Mouse (Mus musculus) midbrain, embryonic 16.5 days (tissue): ENCODE data around the gene Slc6a19. TPM values are rescaled to one million over a fixed set of nuclear protein-coding genes. Genes with fewer than 3 reads are reported as not detected.

Experiments used
- ATAC-seq: fragments of 200-750 bp; cut with Nextera tagmentation; 2 replicates; pipeline ENCODE4 v1.8.0; 2017; ENCODE audit warnings: moderate TSS enrichment
- H3K27ac ChIP-seq: fragments of 300-500 bp; sonication (generic); 2 replicates; pipeline ENCODE4 v1.5.1; 2014; ENCODE audit warnings: mild to moderate bottlenecking, low read length, mixed read lengths
- H3K27me3 ChIP-seq: fragments of 300-500 bp; sonication (generic); 2 replicates; pipeline ENCODE4 v1.6.1; 2014; ENCODE audit warnings: low read depth, low read length, mixed read lengths; ENCODE audit not compliant: control insufficient read depth, insufficient read depth
- H3K36me3 ChIP-seq: fragments of 300-500 bp; sonication (generic); 2 replicates; pipeline ENCODE4 v1.6.1; 2014; ENCODE audit warnings: mild to moderate bottlenecking, low read length, moderate library complexity, mixed read lengths; ENCODE audit not compliant: control insufficient read depth, insufficient read depth
- H3K4me1 ChIP-seq: fragments of 300-500 bp; sonication (generic); 2 replicates; pipeline ENCODE4 v1.6.1; 2014; ENCODE audit warnings: mild to moderate bottlenecking, low read length, mixed read lengths; ENCODE audit not compliant: control insufficient read depth, insufficient read depth
- H3K4me2 ChIP-seq: fragments of 300-500 bp; sonication (generic); 2 replicates; pipeline ENCODE4 v1.6.1; 2014; ENCODE audit warnings: mild to moderate bottlenecking, low read length, mixed read lengths
- H3K4me3 ChIP-seq: fragments of 300-500 bp; sonication (generic); 2 replicates; pipeline ENCODE4 v1.5.1; 2014; ENCODE audit warnings: low read depth, mild to moderate bottlenecking, low read length, moderate library complexity, mixed read lengths
- H3K9ac ChIP-seq: fragments of 300-500 bp; sonication (generic); 2 replicates; pipeline ENCODE4 v1.6.1; 2014; ENCODE audit warnings: low read depth, low read length, mixed read lengths
- H3K9me3 ChIP-seq: fragments of 300-500 bp; sonication (generic); replicated peaks from 2 replicates; pipeline ENCODE4 v1.6.1; 2014; ENCODE audit warnings: mild to moderate bottlenecking, low read length, mixed read lengths; ENCODE audit not compliant: control insufficient read depth, poor library complexity, severe bottlenecking
- WGBS: fragments of 180-500 bp; shearing (Covaris S2); extraction: QIAGEN DNeasy Blood & Tissue Kit; methylation state at CpG from one replicate; pipeline ENCODE4 v1.1.7; 2014; 5-methylcytosine and 5-hydroxymethylcytosine counted together
- polyA plus RNA-seq: library from polyadenylated mRNA; unstranded; fragments of >200 nt; fragmentation: Nextera tagmentation; extraction: Ambion mirVana; gene quantifications from 2 replicates; pipeline ENCODE4 v1.2.1, GENCODE M21; 2015

Gene Slc6a19
- polyA plus RNA-seq, 1 experiment from 2014 or later = 0.30 TPM

- no peaks in the 10 kb centered on the region for H3K27me3 ChIP-seq
- WGBS = 44% methylated on average over 8 of the region's 8 CpGs
- H3K4me2 ChIP-seq = no peak overlapping the region
- H3K9me3 ChIP-seq = no peaks in the 10 kb centered on the region
- no peak overlapping the region for H3K4me3 ChIP-seq
- no peak overlapping the region for H3K9ac ChIP-seq
- H3K4me1 ChIP-seq = no peaks in the 10 kb centered on the region
- H3K36me3 ChIP-seq = no peaks in the 10 kb centered on the region
- H3K27ac ChIP-seq = no peak overlapping the region
- peak; percentile 54; the same call in 1 of the 2 replicates for ATAC-seq
Measured at GRCm38 (mm10) chr13:73723081-73723668, 18.5 kb upstream of the Slc6a19 start.

- H3K27ac ChIP-seq = no peak overlapping the region
- H3K4me3 ChIP-seq = no peak overlapping the region
- no peak for ATAC-seq
- no peaks in the 10 kb centered on the region for H3K36me3 ChIP-seq
- no peak overlapping the region for H3K9ac ChIP-seq
- H3K27me3 ChIP-seq = no peaks in the 10 kb centered on the region
- no peaks in the 10 kb centered on the region for H3K4me1 ChIP-seq
- no peak overlapping the region for H3K4me2 ChIP-seq
- H3K9me3 ChIP-seq = no peaks in the 10 kb centered on the region
- 83% methylated on average over 4 of the region's 4 CpGs for WGBS
Measured at GRCm38 (mm10) chr13:73720241-73720640, 15.6 kb upstream of the Slc6a19 start.

DNA sequence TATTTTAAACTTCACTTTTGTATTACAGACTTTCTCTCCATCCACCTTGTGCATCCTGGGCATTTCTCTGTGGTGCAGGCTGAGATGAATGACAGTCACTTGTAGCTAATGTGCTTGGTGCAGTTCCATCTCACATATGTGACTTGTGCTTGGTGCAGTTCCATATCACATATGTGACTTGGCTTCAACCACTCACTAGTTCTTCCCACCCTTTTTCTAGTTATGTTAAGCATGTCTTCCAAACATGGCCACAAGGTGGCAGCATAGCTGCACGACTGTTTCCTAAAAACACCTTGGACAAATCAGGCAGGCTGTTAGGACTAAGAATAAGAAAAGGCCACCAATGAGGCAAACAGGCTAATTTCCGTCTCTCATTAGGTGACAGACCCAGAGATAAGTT lies 13.6 kb upstream of the Slc6a19 start:
- no peak overlapping the region for H3K27ac ChIP-seq
- WGBS = 6% methylated on average over 2 of the region's 2 CpGs
- no peak overlapping the region for H3K9ac ChIP-seq
- no peaks in the 10 kb centered on the region for H3K9me3 ChIP-seq
- peak; percentile 68; the same call in 1 of the 2 replicates for ATAC-seq
- no peaks in the 10 kb centered on the region for H3K27me3 ChIP-seq
- H3K36me3 ChIP-seq = no peaks in the 10 kb centered on the region
- H3K4me3 ChIP-seq = no peak overlapping the region
- no peak overlapping the region for H3K4me2 ChIP-seq
- H3K4me1 ChIP-seq = no peaks in the 10 kb centered on the region

GRCm38 (mm10) chr13:73714020-73714419 lies 9.4 kb upstream of the Slc6a19 start:
- H3K4me3 ChIP-seq = no peak overlapping the region
- ATAC-seq = no peak
- H3K36me3 ChIP-seq = no peaks in the 10 kb centered on the region
- no peaks in the 10 kb centered on the region for H3K4me1 ChIP-seq
- WGBS = 76% methylated on average over 2 of the region's 2 CpGs
- no peak overlapping the region for H3K4me2 ChIP-seq
- no peaks in the 10 kb centered on the region for H3K9me3 ChIP-seq
- H3K27me3 ChIP-seq = no peaks in the 10 kb centered on the region
- no peak overlapping the region for H3K27ac ChIP-seq
- no peak overlapping the region for H3K9ac ChIP-seq

GRCm38 (mm10) chr13:73713204-73713603 lies 8.5 kb upstream of the Slc6a19 start:
- no peak overlapping the region for H3K4me3 ChIP-seq
- H3K9ac ChIP-seq = no peak overlapping the region
- H3K27me3 ChIP-seq = no peaks in the 10 kb centered on the region
- no peaks in the 10 kb centered on the region for H3K36me3 ChIP-seq
- ATAC-seq = no peak
- no peak overlapping the region for H3K4me2 ChIP-seq
- no peak overlapping the region for H3K27ac ChIP-seq
- WGBS = 89% methylated on average over 4 of the region's 4 CpGs
- no peaks in the 10 kb centered on the region for H3K9me3 ChIP-seq
- H3K4me1 ChIP-seq = no peaks in the 10 kb centered on the region

- no peaks in the 10 kb centered on the region for H3K27me3 ChIP-seq
- H3K4me1 ChIP-seq = no peaks in the 10 kb centered on the region
- no peak overlapping the region for H3K4me2 ChIP-seq
- no peak overlapping the region for H3K4me3 ChIP-seq
- H3K27ac ChIP-seq = no peak overlapping the region
- no peaks in the 10 kb centered on the region for H3K36me3 ChIP-seq
- H3K9me3 ChIP-seq = no peaks in the 10 kb centered on the region; the same call in 1 of the 2 replicates
- no peak overlapping the region for H3K9ac ChIP-seq
- 78% methylated on average over 3 of the region's 3 CpGs for WGBS
- ATAC-seq = no peak
Measured at GRCm38 (mm10) chr13:73712228-73712627, 7.6 kb upstream of the Slc6a19 start.

GRCm38 (mm10) chr13:73711803-73712202 lies 7.1 kb upstream of the Slc6a19 start:
- H3K9ac ChIP-seq = no peak overlapping the region
- ATAC-seq = no peak
- H3K4me1 ChIP-seq = no peaks in the 10 kb centered on the region
- H3K36me3 ChIP-seq = no peaks in the 10 kb centered on the region
- H3K4me3 ChIP-seq = no peak overlapping the region
- WGBS = 93% methylated on average over 5 of the region's 5 CpGs
- H3K27me3 ChIP-seq = no peaks in the 10 kb centered on the region
- no peak overlapping the region for H3K27ac ChIP-seq
- no peaks in the 10 kb centered on the region; the same call in 1 of the 2 replicates for H3K9me3 ChIP-seq
- no peak overlapping the region for H3K4me2 ChIP-seq

GRCm38 (mm10) chr13:73711221-73711620 lies 6.6 kb upstream of the Slc6a19 start:
- Histone ChIP-seq H3K36me3 (no peaks in the 10 kb centered on the region), H3K4me3 (no peak overlapping the region), H3K4me1 (no peaks in the 10 kb centered on the region), H3K4me2 (no peak overlapping the region), H3K9me3 (no peaks in the 10 kb centered on the region; the same call in 1 of the 2 replicates), H3K27me3 (no peaks in the 10 kb centered on the region), H3K27ac (no peak overlapping the region), H3K9ac (no peak overlapping the region)
- WGBS = 93% methylated on average over 5 of the region's 5 CpGs
- ATAC-seq = no peak

GRCm38 (mm10) chr13:73709491-73709890 lies 4.8 kb upstream of the Slc6a19 start:
- no peaks in the 10 kb centered on the region for H3K36me3 ChIP-seq
- H3K27ac ChIP-seq = no peak overlapping the region
- H3K4me2 ChIP-seq = no peak overlapping the region
- H3K4me1 ChIP-seq = no peaks in the 10 kb centered on the region
- no peaks in the 10 kb centered on the region; the same call in 1 of the 2 replicates for H3K9me3 ChIP-seq
- no peaks in the 10 kb centered on the region for H3K27me3 ChIP-seq
- ATAC-seq = no peak
- H3K9ac ChIP-seq = no peak overlapping the region
- 76% methylated on average over 6 of the region's 6 CpGs for WGBS
- no peak overlapping the region for H3K4me3 ChIP-seq
